Mouse (Mus musculus) megakaryocyte, embryonic 14.5 days (primary cell): ENCODE measurements around the gene Fbxo3. TPM values are rescaled to one million over a fixed set of nuclear protein-coding genes. Genes with fewer than 3 reads are reported as not detected.

Experiments
- H3K27me3 ChIP-seq: replicated peaks from 2 replicates; pipeline ENCODE3; 2012; ENCODE audit warnings: inconsistent platforms
- H3K36me3 ChIP-seq: replicated peaks from 2 replicates; pipeline ENCODE3; 2012; ENCODE audit warnings: low read length, inconsistent platforms, mixed read lengths
- H3K4me1 ChIP-seq: 2 replicates; pipeline ENCODE4 v1.6.1; 2012; ENCODE audit warnings: inconsistent platforms
- H3K4me3 ChIP-seq: replicated peaks from 2 replicates; pipeline ENCODE3; 2012; ENCODE audit warnings: moderate library complexity, mild to moderate bottlenecking, inconsistent platforms
- H3K9me3 ChIP-seq: 2 replicates; pipeline ENCODE4 v1.6.1; 2012; ENCODE audit warnings: inconsistent platforms
- FLI1 ChIP-seq: IDR thresholded peaks from 2 replicates; pipeline ENCODE4 v1.6.1; 2012; ENCODE audit warnings: low read length, inconsistent platforms, mixed read lengths
- GATA1 ChIP-seq: IDR thresholded peaks from 3 replicates; pipeline ENCODE4 v1.6.1; 2012; ENCODE audit warnings: mixed read lengths, low read length, inconsistent platforms, borderline replicate concordance
- polyA plus RNA-seq: library from polyadenylated mRNA; stranded (reverse); fragments of >175 nt; gene quantifications from 2 replicates; pipeline ENCODE4 v1.2.3, GENCODE M21; 2012; ENCODE audit warnings: low replicate concordance; ENCODE audit not compliant: insufficient read depth

Fbxo3 gene
- polyA plus RNA-seq, 1 experiment = 2.7 TPM

DNA sequence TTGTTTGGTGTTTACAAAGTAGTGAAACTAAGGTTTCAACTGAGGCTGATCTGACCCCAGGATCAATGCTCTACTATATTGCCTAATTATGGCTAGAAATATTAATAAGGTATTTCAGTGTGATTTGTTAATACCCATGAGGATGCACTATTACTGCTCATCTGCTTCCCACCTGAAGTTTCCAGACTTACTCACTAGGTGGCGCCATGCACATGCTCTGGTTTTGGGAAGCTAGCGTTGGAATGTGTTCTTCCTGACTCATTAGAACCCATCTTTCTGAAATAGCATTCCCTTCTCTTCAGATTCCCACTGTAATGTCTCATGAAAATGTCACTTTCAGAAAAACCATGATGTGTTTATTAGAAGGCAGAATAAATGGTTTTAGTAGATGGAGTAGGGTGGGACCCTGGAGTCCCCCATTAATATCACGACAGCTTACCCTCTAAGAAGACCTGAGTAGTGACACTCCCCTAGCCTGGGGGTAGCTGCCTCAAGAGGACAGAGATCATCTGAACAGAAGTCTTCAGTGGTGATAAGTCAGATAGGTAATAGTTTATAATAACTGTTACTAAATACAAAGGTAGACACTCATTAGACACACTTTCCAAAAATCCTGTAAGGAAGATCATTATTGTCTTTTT, 7.4 kb downstream of the Fbxo3 start:
- H3K36me3 ChIP-seq = peaks cover 92% of the 10 kb centered on the region
- H3K4me3 ChIP-seq = no peak overlapping the region
- H3K27me3 ChIP-seq = no peaks in the 10 kb centered on the region
- TF ChIP-seq FLI1 (no peak), GATA1 (no peak)
- H3K4me1 ChIP-seq = peaks cover 22% of the 10 kb centered on the region
- H3K9me3 ChIP-seq = no peaks in the 10 kb centered on the region

DNA sequence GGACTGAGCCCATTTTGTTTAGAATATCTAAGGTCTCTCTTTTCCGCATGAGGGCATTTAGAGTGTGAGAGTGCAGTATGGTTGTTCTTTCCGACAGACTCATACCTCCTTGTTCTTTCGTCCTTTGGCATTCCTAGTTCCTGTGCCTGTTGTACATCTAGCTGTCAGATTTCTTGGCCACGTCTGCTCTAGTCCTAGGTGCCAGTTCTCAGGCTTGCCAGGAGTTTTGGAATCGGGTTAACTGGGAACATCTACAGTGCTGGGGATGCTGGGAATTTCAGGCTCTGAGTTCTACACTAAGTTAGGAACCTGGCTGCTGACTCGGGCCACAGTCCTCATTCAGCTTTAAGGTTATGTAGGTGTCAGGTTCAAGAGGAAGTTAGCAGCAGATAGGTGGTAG, 8.1 kb downstream of the Fbxo3 start:
- no peaks in the 10 kb centered on the region for H3K27me3 ChIP-seq
- peaks cover 93% of the 10 kb centered on the region for H3K36me3 ChIP-seq
- H3K4me3 ChIP-seq = no peak overlapping the region
- H3K4me1 ChIP-seq = peaks cover 19% of the 10 kb centered on the region
- TF ChIP-seq FLI1 (no peak), GATA1 (no peak)
- H3K9me3 ChIP-seq = no peaks in the 10 kb centered on the region

DNA sequence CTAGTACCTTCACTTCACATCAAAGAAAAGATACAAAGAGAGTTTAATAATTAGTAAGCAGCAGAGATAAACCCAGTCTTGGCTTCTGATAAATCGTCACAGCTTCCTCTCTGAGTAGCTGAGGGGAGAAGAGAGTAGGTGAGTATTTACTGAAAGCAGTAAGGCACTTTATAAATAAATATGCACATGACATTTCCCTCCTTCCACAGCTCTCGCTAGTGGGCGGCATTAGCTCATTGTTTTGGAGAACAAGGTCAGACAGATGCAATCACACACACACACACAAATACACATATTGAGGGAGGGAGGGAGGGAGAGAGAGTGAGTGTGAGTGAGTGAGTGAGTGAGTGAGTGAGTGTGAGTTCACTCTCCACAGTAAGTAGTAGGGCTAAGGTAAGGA, 8.8 kb downstream of the Fbxo3 start:
- H3K4me3 ChIP-seq = no peak overlapping the region
- TF ChIP-seq GATA1 (no peak), FLI1 (no peak)
- no peaks in the 10 kb centered on the region for H3K27me3 ChIP-seq
- H3K9me3 ChIP-seq = no peaks in the 10 kb centered on the region
- peaks cover 95% of the 10 kb centered on the region for H3K36me3 ChIP-seq
- H3K4me1 ChIP-seq = peaks cover 20% of the 10 kb centered on the region

DNA sequence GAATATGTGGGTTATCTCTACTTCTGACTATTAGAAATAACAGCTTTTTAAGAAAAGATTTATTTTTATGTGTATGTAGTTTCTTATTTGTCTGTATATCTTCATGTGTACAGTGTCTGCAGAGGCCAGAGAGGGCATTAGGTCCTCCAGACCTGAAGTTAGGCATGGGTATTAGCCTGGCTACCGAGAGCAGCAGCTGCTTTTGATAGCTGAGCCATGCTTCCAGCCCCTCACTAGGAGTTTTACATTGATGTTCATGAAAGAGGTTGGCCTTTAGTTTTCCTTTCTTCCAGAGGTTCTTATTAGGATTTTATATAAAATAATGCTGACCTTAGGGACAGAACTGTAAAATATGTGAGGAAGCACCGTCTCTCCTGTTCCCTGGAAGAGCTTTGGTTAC, 10.7 kb downstream of the Fbxo3 start:
- Histone ChIP-seq H3K9me3 (no peaks in the 10 kb centered on the region), H3K27me3 (no peaks in the 10 kb centered on the region), H3K4me1 (peaks cover 28% of the 10 kb centered on the region), H3K4me3 (no peak overlapping the region), H3K36me3 (peaks cover 96% of the 10 kb centered on the region)
- TF ChIP-seq FLI1 = no peak
- no peak for TF ChIP-seq GATA1

DNA sequence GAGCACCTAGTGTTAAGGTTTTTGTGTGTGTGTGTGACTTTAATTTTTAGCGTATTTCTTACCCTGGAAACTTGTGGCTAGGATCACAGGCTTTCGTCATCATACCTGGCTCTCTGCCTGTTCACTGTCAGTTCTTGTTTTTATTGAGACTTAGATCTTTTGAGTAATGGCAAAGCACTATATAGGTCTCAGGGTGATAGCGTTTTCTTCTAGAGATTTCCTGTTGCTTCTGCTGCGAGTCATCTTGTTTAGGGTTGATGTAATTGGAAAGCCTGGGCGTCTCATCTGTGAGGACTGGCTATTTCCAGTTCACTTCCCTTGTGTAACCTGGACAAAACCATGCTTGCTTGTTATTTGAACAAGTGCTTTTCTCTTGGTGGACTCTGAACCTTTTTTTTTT, 14.1 kb downstream of the Fbxo3 start:
- Histone ChIP-seq H3K4me3 (no peak overlapping the region), H3K9me3 (no peaks in the 10 kb centered on the region), H3K27me3 (no peaks in the 10 kb centered on the region), H3K36me3 (peaks cover 94% of the 10 kb centered on the region), H3K4me1 (peaks cover 24% of the 10 kb centered on the region)
- TF ChIP-seq GATA1 = no peak
- TF ChIP-seq FLI1 = no peak

DNA sequence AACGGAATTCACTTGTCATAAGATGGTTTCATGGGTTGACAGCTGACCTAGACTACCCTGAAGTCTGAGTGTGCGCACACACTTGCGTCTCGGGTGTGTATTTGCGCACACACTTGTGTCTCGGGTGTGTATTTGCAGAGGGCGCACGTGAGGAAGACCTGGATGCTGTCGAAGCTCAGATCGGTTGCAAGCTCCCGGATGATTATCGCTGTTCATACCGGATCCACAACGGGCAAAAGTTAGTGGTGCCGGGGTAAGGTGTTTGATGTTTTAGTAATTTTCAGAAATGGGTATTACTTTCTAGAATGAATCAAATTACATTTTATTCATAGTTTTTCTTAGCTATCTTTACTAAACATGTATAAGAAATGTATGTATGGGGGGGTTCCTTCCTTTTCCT, 15.2 kb downstream of the Fbxo3 start:
- no peak overlapping the region for H3K4me3 ChIP-seq
- H3K36me3 ChIP-seq = peaks cover 87% of the 10 kb centered on the region
- no peaks in the 10 kb centered on the region for H3K27me3 ChIP-seq
- peaks cover 24% of the 10 kb centered on the region for H3K4me1 ChIP-seq
- no peak for TF ChIP-seq GATA1
- no peak for TF ChIP-seq FLI1
- no peaks in the 10 kb centered on the region for H3K9me3 ChIP-seq

DNA sequence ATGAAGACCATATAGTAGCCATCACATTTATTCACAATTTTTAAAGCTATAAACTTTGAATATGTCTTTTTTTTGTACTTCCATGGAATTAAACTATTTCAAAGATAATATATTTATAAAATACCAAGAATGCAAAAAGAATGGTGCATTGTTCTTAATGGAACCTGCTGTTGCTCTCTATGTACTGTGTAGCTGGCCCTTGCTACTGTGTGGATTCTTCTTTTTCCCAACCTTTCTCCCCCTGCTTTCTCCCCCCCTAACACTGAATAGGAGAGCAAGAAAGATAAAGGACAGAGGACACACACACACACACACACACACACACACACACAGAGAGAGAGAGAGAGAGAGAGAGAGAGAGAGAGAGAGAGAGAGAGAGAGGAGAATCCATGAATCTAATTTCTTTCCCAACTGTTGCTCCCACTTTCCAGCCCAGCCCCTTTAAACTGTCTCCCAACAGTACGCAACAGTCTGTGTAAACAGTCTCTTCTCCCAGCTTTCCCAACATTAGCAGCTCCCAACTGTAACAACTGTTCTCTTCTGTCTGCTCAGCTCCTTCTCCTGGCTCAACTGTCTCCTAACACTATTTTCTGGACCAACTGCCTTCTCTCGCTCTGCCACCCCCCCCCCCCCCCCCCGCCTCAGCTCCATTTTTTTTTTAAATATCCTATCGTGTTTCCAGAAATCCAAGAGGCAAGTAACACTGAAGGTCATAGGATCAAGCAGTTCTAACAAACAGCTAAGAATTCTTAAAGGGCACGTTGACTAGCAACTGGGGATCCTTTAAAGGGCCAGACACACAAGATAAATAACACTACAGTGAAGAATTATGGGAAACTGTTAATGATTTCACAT, 16.3 kb downstream of the Fbxo3 start:
- Histone ChIP-seq H3K27me3 (no peaks in the 10 kb centered on the region), H3K4me3 (no peak overlapping the region), H3K4me1 (peaks cover 24% of the 10 kb centered on the region), H3K9me3 (no peaks in the 10 kb centered on the region), H3K36me3 (peaks cover 87% of the 10 kb centered on the region)
- no peak for TF ChIP-seq GATA1
- no peak for TF ChIP-seq FLI1

DNA sequence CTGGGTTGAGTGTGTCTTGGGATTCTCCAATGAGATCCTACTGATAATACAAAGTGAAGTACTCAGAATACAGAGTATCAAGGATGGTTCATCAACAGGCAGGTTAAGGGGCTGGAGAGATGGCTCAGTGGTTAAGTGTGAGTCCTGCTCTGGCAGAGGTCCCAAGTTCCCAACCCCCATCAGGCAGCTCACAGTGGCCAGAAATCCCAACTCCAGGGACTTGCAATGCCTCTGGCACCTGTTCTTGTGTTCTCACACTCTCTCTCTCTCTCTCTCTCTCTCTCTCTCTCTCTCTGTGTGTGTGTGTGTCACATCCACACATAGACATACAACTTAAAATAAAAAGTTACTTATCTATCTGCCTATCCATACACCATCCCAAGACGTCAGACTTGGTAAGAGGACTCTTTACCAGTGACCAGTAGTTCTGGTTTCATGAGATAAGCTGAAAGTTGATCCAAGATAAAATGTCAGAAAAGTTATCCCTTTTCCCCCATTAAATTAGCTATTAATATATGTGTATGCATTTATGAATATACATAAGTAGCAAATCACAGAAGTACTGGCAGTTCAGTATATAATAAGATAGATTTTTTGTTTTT, 17.1 kb downstream of the Fbxo3 start:
- H3K36me3 ChIP-seq = peaks cover 87% of the 10 kb centered on the region
- TF ChIP-seq GATA1 (no peak), FLI1 (no peak)
- H3K27me3 ChIP-seq = no peaks in the 10 kb centered on the region

DNA sequence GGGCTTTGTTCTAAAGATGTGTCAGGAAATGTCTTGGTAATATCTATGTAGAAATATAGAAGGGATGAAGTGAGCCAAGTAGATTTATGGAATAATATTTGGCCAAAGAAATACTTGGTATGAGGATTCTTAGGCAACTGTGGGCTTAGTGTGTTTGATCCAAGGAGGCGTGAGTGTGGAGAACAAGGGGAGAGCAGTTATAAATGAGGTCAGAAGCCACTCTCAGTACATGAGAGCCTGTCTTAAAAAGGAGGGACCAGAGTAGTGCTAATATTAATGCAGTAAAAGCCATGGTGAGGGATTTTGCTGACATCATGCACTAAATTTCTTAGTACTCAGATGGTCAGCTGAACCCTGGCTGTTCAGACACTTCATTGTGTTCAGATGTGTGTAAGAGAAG, 30.9 kb downstream of the Fbxo3 start:
- H3K36me3 ChIP-seq = peaks cover 87% of the 10 kb centered on the region
- H3K9me3 ChIP-seq = no peaks in the 10 kb centered on the region
- TF ChIP-seq GATA1 = no peak
- no peak for TF ChIP-seq FLI1

More for the DNA sequence above, 17.1 kb downstream of the Fbxo3 start:
- H3K4me3 ChIP-seq = no peak overlapping the region
- no peaks in the 10 kb centered on the region for H3K9me3 ChIP-seq
- H3K4me1 ChIP-seq = peaks cover 24% of the 10 kb centered on the region

DNA sequence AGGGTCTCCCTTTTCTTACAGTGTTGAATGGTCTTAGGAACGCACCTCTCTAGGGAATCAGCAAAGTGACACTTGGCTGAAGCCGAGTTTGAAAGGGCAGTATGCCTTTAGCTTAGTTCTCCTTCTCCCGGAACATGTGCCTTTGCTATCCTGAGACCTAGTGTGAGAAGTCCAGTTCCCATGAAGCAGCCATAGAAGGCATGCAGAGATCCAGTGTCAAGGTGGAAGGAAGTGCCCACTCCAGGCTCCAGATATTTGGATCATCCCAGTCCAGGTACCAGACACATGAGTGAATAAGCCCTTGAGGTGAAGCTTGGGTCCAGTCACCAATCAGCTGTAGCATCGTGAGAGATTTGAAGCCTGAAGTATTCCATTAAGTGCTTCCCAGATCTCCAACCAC, 31.4 kb downstream of the Fbxo3 start:
- Histone ChIP-seq H3K4me1 (peaks cover 8% of the 10 kb centered on the region), H3K27me3 (no peaks in the 10 kb centered on the region), H3K36me3 (peaks cover 84% of the 10 kb centered on the region), H3K4me3 (no peak overlapping the region), H3K9me3 (no peaks in the 10 kb centered on the region; the same call in 1 of the 2 replicates)
- TF ChIP-seq GATA1 (no peak), FLI1 (no peak)

More for the DNA sequence above, 30.9 kb downstream of the Fbxo3 start:
- H3K27me3 ChIP-seq = no peaks in the 10 kb centered on the region
- no peak overlapping the region for H3K4me3 ChIP-seq
- peaks cover 8% of the 10 kb centered on the region for H3K4me1 ChIP-seq
